Mouse (Mus musculus) limb, embryonic 12.5 days (tissue): ENCODE measurements around the gene Setd1a. TPM values are rescaled to one million over a fixed set of nuclear protein-coding genes. Genes with fewer than 3 reads are reported as not detected.

Experiments
- ATAC-seq: fragments of 200-750 bp; cut with Nextera tagmentation; 2 replicates; pipeline ENCODE4 v1.8.0; 2017; ENCODE audit warnings: low read depth, moderate TSS enrichment; ENCODE audit not compliant: insufficient number of reproducible peaks, insufficient read depth, low FRiP score, low TSS enrichment
- H3K27ac ChIP-seq: fragments of 300-500 bp; sonication (generic); 2 replicates; pipeline ENCODE4 v1.5.1; 2016; ENCODE audit warnings: mild to moderate bottlenecking, moderate library complexity
- H3K27me3 ChIP-seq: fragments of 300-500 bp; sonication (generic); 2 replicates; pipeline ENCODE4 v1.6.1; 2016; ENCODE audit warnings: mild to moderate bottlenecking, moderate library complexity
- H3K36me3 ChIP-seq: fragments of 300-500 bp; sonication (generic); 2 replicates; pipeline ENCODE4 v1.6.1; 2016; ENCODE audit warnings: mild to moderate bottlenecking, moderate library complexity
- H3K4me1 ChIP-seq: fragments of 300-500 bp; sonication (generic); replicated peaks from 2 replicates; pipeline ENCODE4 v1.6.1; 2016
- H3K4me2 ChIP-seq: fragments of 300-500 bp; sonication (generic); 2 replicates; pipeline ENCODE4 v1.6.1; 2016; ENCODE audit warnings: mild to moderate bottlenecking, moderate library complexity
- H3K4me3 ChIP-seq: fragments of 300-500 bp; sonication (generic); replicated peaks from 2 replicates; pipeline ENCODE4 v1.5.1; 2016; ENCODE audit warnings: mild to moderate bottlenecking
- H3K9ac ChIP-seq: fragments of 300-500 bp; sonication (generic); replicated peaks from 2 replicates; pipeline ENCODE4 v1.6.1; 2016; ENCODE audit warnings: mild to moderate bottlenecking, moderate library complexity
- H3K9me3 ChIP-seq: fragments of 300-500 bp; sonication (generic); 2 replicates; pipeline ENCODE4 v1.6.1; 2016; ENCODE audit warnings: mild to moderate bottlenecking, moderate library complexity
- WGBS: fragments of 180-500 bp; shearing (Covaris S2); methylation state at CpG from one replicate; pipeline ENCODE4 v1.1.7; 2016; 5-methylcytosine and 5-hydroxymethylcytosine counted together
- polyA plus RNA-seq: library from polyadenylated mRNA; unstranded; fragments of >200 nt; fragmentation: Nextera tagmentation; extraction: Ambion mirVana; gene quantifications from 2 replicates; pipeline ENCODE4 v1.2.1, GENCODE M21; 2016

Setd1a gene
- polyA plus RNA-seq, 1 experiment from 2014 or later = 24.7 TPM

- Histone ChIP-seq H3K27me3 (no peaks in the 10 kb centered on the region), H3K36me3 (peaks cover 76% of the 10 kb centered on the region), H3K4me3 (no peak overlapping the region), H3K27ac (no peak overlapping the region), H3K4me1 (peaks cover 15% of the 10 kb centered on the region), H3K9me3 (no peaks in the 10 kb centered on the region), H3K4me2 (no peak overlapping the region), H3K9ac (no peak overlapping the region)
- 93% methylated on average over 19 of the region's 19 CpGs for WGBS
- no peak for ATAC-seq
Measured at GRCm38 (mm10) chr7:127750131-127751127, 26.0 kb upstream of the Setd1a start.

- no peak overlapping the region for H3K9ac ChIP-seq
- no peak for ATAC-seq
- H3K36me3 ChIP-seq = peaks cover 88% of the 10 kb centered on the region
- H3K4me1 ChIP-seq = peaks cover 23% of the 10 kb centered on the region
- H3K27me3 ChIP-seq = no peaks in the 10 kb centered on the region
- WGBS = 93% methylated on average over 5 of the region's 5 CpGs
- H3K27ac ChIP-seq = no peak overlapping the region
- H3K4me3 ChIP-seq = no peak overlapping the region
- H3K4me2 ChIP-seq = no peak overlapping the region
- H3K9me3 ChIP-seq = no peaks in the 10 kb centered on the region
Measured at GRCm38 (mm10) chr7:127751619-127752018, 24.9 kb upstream of the Setd1a start.

GRCm38 (mm10) chr7:127752069-127752468 is 24.4 kb upstream of the Setd1a start:
- no peak for ATAC-seq
- H3K9ac ChIP-seq = no peak overlapping the region

GRCm38 (mm10) chr7:127753158-127753557 is 23.3 kb upstream of the Setd1a start:
- Histone ChIP-seq H3K36me3 (peaks cover 100% of the 10 kb centered on the region), H3K27me3 (no peaks in the 10 kb centered on the region), H3K4me2 (no peak overlapping the region), H3K4me1 (peaks cover 13% of the 10 kb centered on the region), H3K4me3 (no peak overlapping the region), H3K9me3 (no peaks in the 10 kb centered on the region), H3K9ac (no peak overlapping the region), H3K27ac (no peak overlapping the region)
- ATAC-seq = no peak
- WGBS = 82% methylated on average over 5 of the region's 5 CpGs

More at GRCm38 (mm10) chr7:127752069-127752468, 24.4 kb upstream of the Setd1a start:
- Histone ChIP-seq H3K9me3 (no peaks in the 10 kb centered on the region), H3K27ac (no peak overlapping the region), H3K36me3 (peaks cover 92% of the 10 kb centered on the region), H3K4me2 (no peak overlapping the region), H3K4me1 (peaks cover 23% of the 10 kb centered on the region), H3K27me3 (no peaks in the 10 kb centered on the region), H3K4me3 (no peak overlapping the region)
- WGBS = 95% methylated on average over 27 of the region's 27 CpGs

- no peak overlapping the region for H3K4me2 ChIP-seq
- no peaks in the 10 kb centered on the region for H3K27me3 ChIP-seq
- WGBS = 90% methylated on average over 7 of the region's 7 CpGs
- no peaks in the 10 kb centered on the region for H3K9me3 ChIP-seq
- peaks cover 12% of the 10 kb centered on the region for H3K4me1 ChIP-seq
- H3K27ac ChIP-seq = no peak overlapping the region
- H3K9ac ChIP-seq = no peak overlapping the region
- H3K36me3 ChIP-seq = peaks cover 100% of the 10 kb centered on the region
- no peak for ATAC-seq
- H3K4me3 ChIP-seq = no peak overlapping the region
Measured at GRCm38 (mm10) chr7:127753741-127754140, 22.7 kb upstream of the Setd1a start.

- peaks cover 23% of the 10 kb centered on the region for H3K4me1 ChIP-seq
- no peak for ATAC-seq
- H3K27ac ChIP-seq = 0 out of 2 replicates have a peak overlapping the region, but pooled peaks have one; percentile 56
- 23% methylated on average over 6 of the region's 6 CpGs for whole genome bisulfite sequencing
- no peaks in the 10 kb centered on the region for H3K27me3 ChIP-seq
- no peaks in the 10 kb centered on the region for H3K9me3 ChIP-seq
- no peak overlapping the region for H3K4me3 ChIP-seq
- no peak overlapping the region for H3K9ac ChIP-seq
- no peak overlapping the region for H3K4me2 ChIP-seq
- H3K36me3 ChIP-seq = peaks cover 96% of the 10 kb centered on the region
Measured at GRCm38 (mm10) chr7:127759716-127760115, 16.8 kb upstream of the Setd1a start.

- Histone ChIP-seq H3K4me1 (peaks cover 23% of the 10 kb centered on the region), H3K4me2 (no peak overlapping the region), H3K4me3 (no peak overlapping the region), H3K9ac (no peak overlapping the region), H3K9me3 (no peaks in the 10 kb centered on the region), H3K36me3 (peaks cover 96% of the 10 kb centered on the region), H3K27me3 (no peaks in the 10 kb centered on the region), H3K27ac (no peak overlapping the region)
- ATAC-seq = no peak
- WGBS = 76% methylated on average over 3 of the region's 3 CpGs
Measured at GRCm38 (mm10) chr7:127760478-127760877, 16.0 kb upstream of the Setd1a start.

GRCm38 (mm10) chr7:127761026-127761425 is 15.4 kb upstream of the Setd1a start:
- peaks cover 96% of the 10 kb centered on the region for H3K36me3 ChIP-seq
- no peaks in the 10 kb centered on the region for H3K27me3 ChIP-seq
- H3K9me3 ChIP-seq = no peaks in the 10 kb centered on the region
- ATAC-seq = no peak; the same call in 1 of the 2 replicates
- no peak overlapping the region for H3K27ac ChIP-seq
- peaks cover 20% of the 10 kb centered on the region for H3K4me1 ChIP-seq
- H3K4me2 ChIP-seq = no peak overlapping the region
- 50% methylated on average over 7 of the region's 7 CpGs for WGBS
- H3K9ac ChIP-seq = no peak overlapping the region
- H3K4me3 ChIP-seq = no peak overlapping the region

- H3K4me2 ChIP-seq = no peak overlapping the region
- no peak overlapping the region for H3K9ac ChIP-seq
- H3K27me3 ChIP-seq = no peaks in the 10 kb centered on the region
- H3K36me3 ChIP-seq = peaks cover 95% of the 10 kb centered on the region
- ATAC-seq = no peak
- H3K4me1 ChIP-seq = peaks cover 19% of the 10 kb centered on the region
- H3K9me3 ChIP-seq = no peaks in the 10 kb centered on the region
- WGBS = 91% methylated on average over 4 of the region's 4 CpGs
- no peak overlapping the region for H3K27ac ChIP-seq
- no peak overlapping the region for H3K4me3 ChIP-seq
Measured at GRCm38 (mm10) chr7:127763642-127764041, 12.8 kb upstream of the Setd1a start.

- Histone ChIP-seq H3K9ac (no peak overlapping the region), H3K4me1 (peaks cover 23% of the 10 kb centered on the region), H3K27me3 (no peaks in the 10 kb centered on the region), H3K9me3 (no peaks in the 10 kb centered on the region), H3K4me3 (no peak overlapping the region), H3K27ac (no peak overlapping the region), H3K4me2 (no peak overlapping the region), H3K36me3 (peaks cover 74% of the 10 kb centered on the region)
- WGBS = 92% methylated on average over 2 of the region's 2 CpGs
- ATAC-seq = no peak
Measured at GRCm38 (mm10) chr7:127765756-127766155, 10.7 kb upstream of the Setd1a start.

- Histone ChIP-seq H3K9ac (no peak overlapping the region), H3K4me2 (no peak overlapping the region), H3K4me1 (peaks cover 29% of the 10 kb centered on the region), H3K27me3 (no peaks in the 10 kb centered on the region), H3K9me3 (no peaks in the 10 kb centered on the region), H3K36me3 (peaks cover 62% of the 10 kb centered on the region), H3K4me3 (no peak overlapping the region), H3K27ac (peak overlapping the region; percentile 96; the same call in 1 of the 2 replicates)
- 81% methylated on average over 17 of the region's 17 CpGs for WGBS
- no peak for ATAC-seq
Measured at GRCm38 (mm10) chr7:127766851-127767609, 9.4 kb upstream of the Setd1a start.
